Mouse (Mus musculus) heart, adult 8-10 months (tissue): ENCODE measurements around the gene Plk5. TPM values are rescaled to one million over a fixed set of nuclear protein-coding genes. Genes with fewer than 3 reads are reported as not detected.

Source experiments
- DNase-seq: peaks from one replicate; pipeline ENCODE4 v3.0.0; 2022; ENCODE audit warnings: low spot score
- microRNA-seq: library from miRNA; unstranded; fragments of <30 nt; microRNA quantifications from one replicate; pipeline ENCODE4 v1.2.0, GENCODE M21; 2022
- total RNA-seq, 4 experiments: library from RNA; stranded (reverse); gene quantifications; 2 replicates each; pipeline ENCODE4 v1.2.4; 2022

The Plk5 gene
- total RNA-seq, 4 experiments from 2014 or later, result 0.91 to 1.3 (median 1.1) TPM

GRCm38 (mm10) chr10:80412656-80413541 is 56.6 kb downstream of the Plk5 start:
- DNase-seq, result peak; percentile 63

Small RNA genes lying within 50 kb of the gene (microRNA-seq; reads per million reads assigned to microRNA genes)
- gene Gm22721, result not detected

Other genes starting within 250 kb of the Plk5 start
- 100 to 1,000 TPM; 148 to 176 (median 153) TPM for gene Stk11, start 240.7 kb upstream of the Plk5 start, total RNA-seq
- 1,000 to 10,000 TPM; 1,050 to 1,135 (median 1,101) TPM for gene Atp5d, start 217.8 kb upstream of the Plk5 start, total RNA-seq
- gene Cbarp, start 215.6 kb upstream of the Plk5 start, total RNA-seq, result 1 to 10 TPM; 3.8 to 6.1 (median 4.6) TPM
- 100 to 1,000 TPM in 1 of 4 experiments, 10 to 100 TPM in 3; 83.9 to 111 (median 91.0) TPM for gene Midn, start 208.2 kb upstream of the Plk5 start, total RNA-seq
- gene Cirbp, start 190.5 kb upstream of the Plk5 start, total RNA-seq, result 10 to 100 TPM; 34.7 to 69.7 (median 51.6) TPM
- gene 1600002K03Rik, start 183.5 kb upstream of the Plk5 start, total RNA-seq, result 1 to 10 TPM; 4.9 to 7.7 (median 5.9) TPM
- 1 to 10 TPM in 3 of 4 experiments, under 1 TPM in 1; 0.78 to 1.2 (median 1.1) TPM for gene Efna2, start 177.0 kb upstream of the Plk5 start, total RNA-seq
- gene Mum1, start 130.0 kb upstream of the Plk5 start, total RNA-seq, result 10 to 100 TPM; 10.5 to 16.3 (median 14.6) TPM
- 1,000 to 10,000 TPM in 3 of 4 experiments, 100 to 1,000 TPM in 1; 949 to 1,112 (median 1,023) TPM for gene Ndufs7, start 107.3 kb upstream of the Plk5 start, total RNA-seq
- 10 to 100 TPM; 10.3 to 17.1 (median 14.7) TPM for gene Gamt, start 95.4 kb upstream of the Plk5 start, total RNA-seq
- gene Dazap1, start 95.0 kb upstream of the Plk5 start, total RNA-seq, result 10 to 100 TPM; 49.2 to 62.8 (median 56.5) TPM
- 100 to 1,000 TPM; 763 to 919 (median 846) TPM for gene Rps15, start 64.0 kb upstream of the Plk5 start, total RNA-seq
- gene Apc2, start 60.5 kb upstream of the Plk5 start, total RNA-seq, result 1 to 10 TPM; 2.2 to 3.1 (median 2.2) TPM
- gene 2310011J03Rik, start 35.9 kb upstream of the Plk5 start, total RNA-seq, result 10 to 100 TPM; 14.3 to 19.8 (median 16.3) TPM
- gene Pcsk4, start 27.0 kb upstream of the Plk5 start, total RNA-seq, result 1 to 10 TPM; 1.7 to 3.1 (median 2.7) TPM
- gene Reep6, start 26.5 kb upstream of the Plk5 start, total RNA-seq, result 1 to 10 TPM; 3.1 to 7.6 (median 5.0) TPM
- 100 to 1,000 TPM in 2 of 4 experiments, 10 to 100 TPM in 2; 87.9 to 109 (median 99.6) TPM for gene Adamtsl5, start 8.0 kb upstream of the Plk5 start, total RNA-seq
- gene Mex3d, start 31.2 kb downstream of the Plk5 start, total RNA-seq, result 1 to 10 TPM; 5.9 to 9.8 (median 8.3) TPM
- gene Mbd3, start 43.1 kb downstream of the Plk5 start, total RNA-seq, result 100 to 1,000 TPM in 1 of 4 experiments, 10 to 100 TPM in 3; 92.9 to 107 (median 97.0) TPM
- gene Uqcr11, start 50.4 kb downstream of the Plk5 start, total RNA-seq, result 1,000 to 10,000 TPM; 1,795 to 2,190 (median 1,939) TPM
- 10 to 100 TPM; 15.8 to 18.0 (median 17.6) TPM for gene Tcf3, start 77.2 kb downstream of the Plk5 start, total RNA-seq
- gene Onecut3, start 138.4 kb downstream of the Plk5 start, total RNA-seq, result under 1 TPM in 1 of 4 experiments, not detected in 3; 0.09 TPM
- not detected for gene Atp8b3, start 182.7 kb downstream of the Plk5 start, total RNA-seq
- 10 to 100 TPM; 10.7 to 15.0 (median 12.2) TPM for gene Rexo1, start 205.1 kb downstream of the Plk5 start, total RNA-seq
- gene Klf16, start 220.9 kb downstream of the Plk5 start, total RNA-seq, result 1 to 10 TPM; 3.5 to 5.0 (median 4.7) TPM
- 10 to 100 TPM; 44.7 to 48.1 (median 46.9) TPM for gene Abhd17a, start 233.9 kb downstream of the Plk5 start, total RNA-seq
- 10 to 100 TPM; 20.0 to 25.2 (median 21.9) TPM for gene Scamp4, start 246.4 kb downstream of the Plk5 start, total RNA-seq
- under 1 TPM; 0.44 to 0.81 (median 0.73) TPM for gene Adat3, start 246.4 kb downstream of the Plk5 start, total RNA-seq
- under 1 TPM; 0.17 to 0.57 (median 0.30) TPM for gene Gm49322, start 249.6 kb downstream of the Plk5 start, total RNA-seq